Mouse (Mus musculus) forebrain, embryonic 16.5 days (tissue): ENCODE measurements around the gene Supt5. TPM values are rescaled to one million over a fixed set of nuclear protein-coding genes. Genes with fewer than 3 reads are reported as not detected.
A peak's percentile ranks its signal among the peaks of the same experiment; 100 is the strongest.

Experiments
- ATAC-seq: fragments of 200-750 bp; cut with Nextera tagmentation; 2 replicates; pipeline ENCODE4 v1.8.0; 2017; ENCODE audit warnings: mild to moderate bottlenecking, moderate library complexity
- H3K27ac ChIP-seq: fragments of 300-500 bp; sonication (generic); 2 replicates; pipeline ENCODE4 v1.5.1; 2014; ENCODE audit warnings: low read length, control low read depth
- H3K27me3 ChIP-seq: fragments of 300-500 bp; sonication (generic); replicated peaks from 2 replicates; pipeline ENCODE4 v1.6.1; 2014; ENCODE audit warnings: low read length; ENCODE audit not compliant: control insufficient read depth, insufficient read depth
- H3K36me3 ChIP-seq: fragments of 300-500 bp; sonication (generic); 2 replicates; pipeline ENCODE4 v1.6.1; 2014; ENCODE audit not compliant: control insufficient read depth, insufficient read depth
- H3K4me1 ChIP-seq: fragments of 300-500 bp; sonication (generic); replicated peaks from 2 replicates; pipeline ENCODE4 v1.6.1; 2014; ENCODE audit warnings: low read length; ENCODE audit not compliant: control insufficient read depth, insufficient read depth
- H3K4me2 ChIP-seq: fragments of 300-500 bp; sonication (generic); 2 replicates; pipeline ENCODE4 v1.6.1; 2014; ENCODE audit warnings: mild to moderate bottlenecking, low read length, control low read depth
- H3K4me3 ChIP-seq: fragments of 300-500 bp; sonication (generic); replicated peaks from 2 replicates; pipeline ENCODE4 v1.5.1; 2014; ENCODE audit warnings: mild to moderate bottlenecking, low read length, control low read depth
- H3K9ac ChIP-seq: fragments of 300-500 bp; sonication (generic); replicated peaks from 2 replicates; pipeline ENCODE4 v1.6.1; 2014; ENCODE audit warnings: low read depth, low read length, control low read depth
- H3K9me3 ChIP-seq: fragments of 300-500 bp; sonication (generic); 2 replicates; pipeline ENCODE4 v1.6.1; 2016; ENCODE audit warnings: low read length; ENCODE audit not compliant: control insufficient read depth
- WGBS: fragments of 180-500 bp; shearing (Covaris S2); extraction: QIAGEN DNeasy Blood & Tissue Kit; methylation state at CpG from one replicate; pipeline ENCODE4 v1.1.7; 2014; 5-methylcytosine and 5-hydroxymethylcytosine counted together
- polyA plus RNA-seq: library from polyadenylated mRNA; unstranded; fragments of >200 nt; fragmentation: Nextera tagmentation; extraction: Ambion mirVana; gene quantifications from 2 replicates; pipeline ENCODE4 v1.2.1, GENCODE M21; 2015

Supt5 gene
- polyA plus RNA-seq, 1 experiment from 2014 or later, result 118 TPM

GRCm38 (mm10) chr7:28370051-28370450 lies 31.5 kb upstream of the Supt5 start:
- 94% methylated on average over 14 of the region's 14 CpGs for WGBS
- Histone ChIP-seq H3K4me2 (peak overlapping the region; percentile 88), H3K4me3 (peak overlapping the region; percentile 75), H3K27ac (no peak overlapping the region), H3K9ac (peak overlapping the region; percentile 85), H3K27me3 (no peaks in the 10 kb centered on the region), H3K36me3 (peaks cover 5% of the 10 kb centered on the region; the same call in 1 of the 2 replicates), H3K9me3 (no peaks in the 10 kb centered on the region), H3K4me1 (peaks cover 23% of the 10 kb centered on the region)
- no peak for ATAC-seq

- Histone ChIP-seq H3K9me3 (no peaks in the 10 kb centered on the region), H3K4me1 (peaks cover 18% of the 10 kb centered on the region), H3K4me2 (no peak overlapping the region), H3K36me3 (peaks cover 13% of the 10 kb centered on the region), H3K9ac (no peak overlapping the region), H3K27me3 (no peaks in the 10 kb centered on the region), H3K4me3 (no peak overlapping the region), H3K27ac (no peak overlapping the region)
- WGBS, result 92% methylated on average over 16 of the region's 16 CpGs
- no peak for ATAC-seq
Observed at GRCm38 (mm10) chr7:28368276-28368920, 29.9 kb upstream of the Supt5 start.

GRCm38 (mm10) chr7:28367663-28368275 lies 29.2 kb upstream of the Supt5 start:
- no peak overlapping the region for H3K9ac ChIP-seq
- no peak for ATAC-seq
- peaks cover 18% of the 10 kb centered on the region for H3K4me1 ChIP-seq
- H3K36me3 ChIP-seq, result peaks cover 14% of the 10 kb centered on the region
- H3K27me3 ChIP-seq, result no peaks in the 10 kb centered on the region
- 90% methylated on average over 16 of the region's 16 CpGs for WGBS
- H3K4me3 ChIP-seq, result no peak overlapping the region
- no peaks in the 10 kb centered on the region for H3K9me3 ChIP-seq
- H3K4me2 ChIP-seq, result no peak overlapping the region
- no peak overlapping the region for H3K27ac ChIP-seq

DNA sequence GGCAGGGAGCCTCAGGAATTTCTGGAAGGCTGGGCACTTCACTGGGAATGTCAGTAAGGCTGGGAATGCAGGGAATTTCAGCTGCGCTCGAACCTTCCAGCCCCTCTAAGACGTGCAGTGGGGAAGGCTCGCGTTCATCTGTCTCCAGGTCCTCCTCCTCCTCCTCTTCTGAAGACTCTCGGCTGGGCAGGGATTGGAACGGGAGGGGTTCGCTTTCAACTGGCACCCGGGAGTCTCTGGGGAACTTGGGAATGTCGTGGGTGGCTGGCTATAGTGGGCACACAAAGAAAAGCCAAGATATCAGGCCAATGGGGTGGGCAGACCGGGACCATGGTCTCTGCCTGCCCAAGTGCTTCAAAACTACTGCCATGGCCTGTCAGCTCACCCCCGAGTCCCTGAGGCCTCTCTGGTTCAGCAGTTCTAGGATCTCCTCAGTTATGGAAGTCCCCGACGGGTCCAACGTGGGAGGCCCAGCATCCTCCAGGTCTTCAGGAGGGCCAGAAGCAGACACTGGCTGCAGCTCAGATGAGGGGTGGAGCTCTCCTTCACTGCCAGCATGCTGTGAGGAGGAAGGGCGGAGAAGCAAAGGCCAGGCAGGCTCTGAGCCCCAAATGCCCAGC lies 24.0 kb upstream of the Supt5 start:
- no peaks in the 10 kb centered on the region for H3K9me3 ChIP-seq
- ATAC-seq, result no peak
- peaks cover 3% of the 10 kb centered on the region for H3K4me1 ChIP-seq
- no peak overlapping the region for H3K27ac ChIP-seq
- no peak overlapping the region for H3K9ac ChIP-seq
- WGBS, result 89% methylated on average over 16 of the region's 16 CpGs
- no peak overlapping the region for H3K4me2 ChIP-seq
- no peaks in the 10 kb centered on the region for H3K27me3 ChIP-seq
- H3K36me3 ChIP-seq, result peaks cover 28% of the 10 kb centered on the region
- H3K4me3 ChIP-seq, result no peak overlapping the region

DNA sequence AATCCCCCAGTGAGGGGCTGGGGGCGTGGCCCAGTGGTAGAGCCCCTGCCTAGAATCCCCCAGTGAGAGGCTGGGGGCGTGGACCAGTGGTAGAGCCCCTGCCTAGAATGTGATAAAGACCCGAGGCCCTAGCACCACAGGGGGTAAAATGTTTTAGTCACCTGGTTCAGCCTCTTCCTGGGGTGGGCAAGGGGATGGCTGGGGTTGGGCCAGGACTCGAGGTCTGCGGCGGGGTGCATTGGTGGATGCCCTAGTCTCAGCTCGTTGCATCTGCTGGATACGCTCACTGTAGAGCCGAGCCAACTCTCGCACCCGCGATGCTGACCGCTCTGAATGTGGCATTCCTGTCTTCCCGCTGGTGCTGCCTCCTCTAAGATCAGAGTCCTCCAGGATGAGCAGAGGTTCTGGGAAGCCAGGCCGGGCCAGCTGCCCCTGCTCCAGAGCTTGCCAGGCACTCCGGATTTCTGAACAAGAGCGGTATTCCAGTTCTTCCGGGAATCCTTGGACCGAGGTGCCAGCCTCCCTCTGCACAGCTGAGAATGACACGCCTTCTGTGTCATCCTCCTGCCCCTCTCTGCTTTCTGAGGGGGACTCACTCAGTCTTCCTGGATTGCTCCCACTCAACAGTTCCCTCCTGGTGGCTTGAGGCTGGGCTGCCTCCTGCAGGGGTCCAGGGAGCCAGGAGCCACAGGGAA lies 23.2 kb upstream of the Supt5 start:
- Histone ChIP-seq H3K4me2 (no peak overlapping the region), H3K27me3 (no peaks in the 10 kb centered on the region), H3K4me1 (peaks cover 3% of the 10 kb centered on the region), H3K9ac (no peak overlapping the region), H3K36me3 (peaks cover 23% of the 10 kb centered on the region), H3K27ac (no peak overlapping the region), H3K4me3 (no peak overlapping the region), H3K9me3 (no peaks in the 10 kb centered on the region)
- ATAC-seq, result no peak
- 95% methylated on average over 19 of the region's 20 CpGs for WGBS

DNA sequence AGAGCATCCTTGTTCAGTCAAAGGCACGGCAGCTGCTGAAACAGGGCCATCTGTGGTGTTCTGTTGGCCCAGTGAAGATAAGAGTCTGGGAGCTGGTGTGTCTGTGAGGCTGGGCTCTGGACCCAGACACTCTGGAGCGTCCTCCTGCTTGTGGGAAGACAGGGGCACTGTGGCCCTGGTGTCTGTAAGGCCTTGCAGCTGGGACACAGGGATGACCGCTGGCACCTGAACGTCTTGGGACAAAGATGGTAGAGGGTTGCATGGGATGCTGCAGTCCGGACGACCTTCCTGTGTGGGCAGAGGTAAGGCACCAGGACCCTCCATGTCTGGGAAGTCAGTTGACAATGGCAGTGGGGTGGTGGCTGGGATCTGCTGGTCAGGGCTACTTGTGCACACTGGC lies 21.7 kb upstream of the Supt5 start:
- Histone ChIP-seq H3K27me3 (no peaks in the 10 kb centered on the region), H3K36me3 (peaks cover 23% of the 10 kb centered on the region), H3K4me3 (no peak overlapping the region), H3K4me2 (no peak overlapping the region), H3K9me3 (no peaks in the 10 kb centered on the region), H3K4me1 (peaks cover 3% of the 10 kb centered on the region), H3K27ac (no peak overlapping the region), H3K9ac (no peak overlapping the region)
- WGBS, result 95% methylated on average over 6 of the region's 6 CpGs
- ATAC-seq, result no peak

GRCm38 (mm10) chr7:28359854-28360253 lies 21.3 kb upstream of the Supt5 start:
- no peak for ATAC-seq
- peaks cover 3% of the 10 kb centered on the region for H3K4me1 ChIP-seq
- WGBS, result 91% methylated on average over 10 of the region's 10 CpGs
- H3K36me3 ChIP-seq, result peaks cover 21% of the 10 kb centered on the region
- no peak overlapping the region for H3K9ac ChIP-seq
- no peaks in the 10 kb centered on the region for H3K27me3 ChIP-seq
- no peak overlapping the region for H3K4me3 ChIP-seq
- H3K27ac ChIP-seq, result no peak overlapping the region
- H3K9me3 ChIP-seq, result no peaks in the 10 kb centered on the region
- H3K4me2 ChIP-seq, result no peak overlapping the region

DNA sequence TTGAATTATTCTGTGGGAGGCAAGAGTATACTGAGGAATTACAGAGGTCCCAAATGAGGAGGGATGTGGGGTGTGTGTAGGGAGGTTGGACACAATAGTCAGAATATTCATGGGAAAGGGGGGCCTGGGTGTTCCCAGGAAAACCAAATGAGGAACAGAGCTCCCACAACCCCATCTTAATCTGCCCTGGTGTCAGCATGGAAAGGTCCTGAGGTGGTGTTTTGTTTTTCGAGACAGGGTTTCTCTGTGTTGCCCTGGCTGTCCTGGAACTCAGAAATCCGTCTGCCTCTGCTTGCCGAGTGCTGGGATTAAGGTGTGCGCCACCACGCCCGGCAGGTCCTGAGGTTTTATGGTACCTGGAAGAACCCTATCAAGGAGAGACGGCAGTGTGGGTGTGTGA lies 19.9 kb upstream of the Supt5 start:
- Histone ChIP-seq H3K4me2 (no peak overlapping the region), H3K36me3 (peaks cover 20% of the 10 kb centered on the region), H3K27ac (no peak overlapping the region), H3K4me3 (no peak overlapping the region), H3K4me1 (peaks cover 3% of the 10 kb centered on the region), H3K9me3 (no peaks in the 10 kb centered on the region), H3K9ac (no peak overlapping the region), H3K27me3 (no peaks in the 10 kb centered on the region)
- 47% methylated on average over 7 of the region's 7 CpGs for WGBS
- no peak for ATAC-seq

DNA sequence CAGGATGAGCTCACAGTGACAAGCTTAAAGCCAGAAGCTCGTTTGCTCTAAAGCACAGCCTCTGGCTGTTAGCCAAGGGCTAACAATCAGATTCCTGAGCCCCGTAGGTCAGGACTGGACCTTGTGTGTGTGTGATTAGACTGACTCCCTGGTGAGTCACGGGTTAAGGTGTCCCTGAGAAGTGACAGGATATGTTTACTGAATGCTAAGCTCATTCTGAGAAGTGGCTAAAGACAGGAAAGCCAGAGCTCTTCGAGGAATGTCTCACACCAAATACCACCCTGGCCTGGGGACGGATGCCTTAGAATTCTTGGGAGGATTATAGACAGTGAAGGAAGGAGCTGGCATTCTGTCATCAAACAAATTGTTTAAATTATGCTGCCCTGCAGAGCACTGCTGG lies 19.4 kb upstream of the Supt5 start:
- H3K4me3 ChIP-seq, result no peak overlapping the region
- no peaks in the 10 kb centered on the region for H3K9me3 ChIP-seq
- H3K27me3 ChIP-seq, result no peaks in the 10 kb centered on the region
- H3K4me2 ChIP-seq, result no peak overlapping the region
- no peak overlapping the region; the same call in 1 of the 2 replicates for H3K27ac ChIP-seq
- H3K36me3 ChIP-seq, result peaks cover 24% of the 10 kb centered on the region
- ATAC-seq, result no peak
- H3K4me1 ChIP-seq, result peaks cover 3% of the 10 kb centered on the region
- peak overlapping the region; percentile 1; the same call in 1 of the 2 replicates for H3K9ac ChIP-seq
- WGBS, result 1% methylated on average over 5 of the region's 5 CpGs
